Mouse (Mus musculus): ENCODE measurements around the gene 1700057G04Rik. TPM values are rescaled to one million over a fixed set of nuclear protein-coding genes. Genes with fewer than 3 reads are reported as not detected.
"Not testable (repeated sequence)": the region's sequence is repeated elsewhere in the genome, so short reads cannot be mapped to it uniquely, and the experiment has no call there.

The 1700057G04Rik gene
- total RNA-seq, 4 experiments from 2014 or later = not detected

- DNase-seq (ENCODE audit: low spot score) = no peak
Observed at GRCm38 (mm10) chr9:92305075-92305474, 4.1 kb upstream of the 1700057G04Rik start.

GRCm38 (mm10) chr9:92305620-92306220 is 3.5 kb upstream of the 1700057G04Rik start:
- DNase-seq (ENCODE audit: low spot score) = no peak

- DNase-seq (ENCODE audit: low spot score) = no peak
Observed at GRCm38 (mm10) chr9:92316791-92317190, 7.6 kb downstream of the 1700057G04Rik start.

GRCm38 (mm10) chr9:92325936-92326335 is 16.8 kb downstream of the 1700057G04Rik start:
- DNase-seq (ENCODE audit: low spot score) = not testable (repeated sequence)

- DNase-seq (ENCODE audit: low spot score) = no peak
Observed at GRCm38 (mm10) chr9:92326813-92327212, 17.6 kb downstream of the 1700057G04Rik start.

- no peak for DNase-seq (ENCODE audit: low spot score)
Observed at GRCm38 (mm10) chr9:92331383-92331782, 22.2 kb downstream of the 1700057G04Rik start.

- DNase-seq (ENCODE audit: low spot score) = no peak
Observed at GRCm38 (mm10) chr9:92334845-92335244, 25.7 kb downstream of the 1700057G04Rik start.

GRCm38 (mm10) chr9:92335277-92335818 is 26.2 kb downstream of the 1700057G04Rik start:
- no peak for DNase-seq (ENCODE audit: low spot score)

- DNase-seq (ENCODE audit: low spot score) = no peak
Observed at GRCm38 (mm10) chr9:92337063-92337462, 27.9 kb downstream of the 1700057G04Rik start.

- peak; percentile 56 for DNase-seq (ENCODE audit: low spot score)
Observed at GRCm38 (mm10) chr9:92337661-92338060, 28.5 kb downstream of the 1700057G04Rik start.

- no peak for DNase-seq (ENCODE audit: low spot score)
Observed at GRCm38 (mm10) chr9:92338954-92339353, 29.8 kb downstream of the 1700057G04Rik start.

- DNase-seq (ENCODE audit: low spot score) = no peak
Observed at GRCm38 (mm10) chr9:92351924-92352323, 42.7 kb downstream of the 1700057G04Rik start.

GRCm38 (mm10) chr9:92353306-92353705 is 44.1 kb downstream of the 1700057G04Rik start:
- DNase-seq (ENCODE audit: low spot score) = no peak

GRCm38 (mm10) chr9:92360691-92361310 is 51.6 kb downstream of the 1700057G04Rik start:
- DNase-seq (ENCODE audit: low spot score) = no peak

GRCm38 (mm10) chr9:92363478-92363877 is 54.3 kb downstream of the 1700057G04Rik start:
- no peak for DNase-seq (ENCODE audit: low spot score)

- no peak for DNase-seq (ENCODE audit: low spot score)
Observed at GRCm38 (mm10) chr9:92368920-92369319, 59.7 kb downstream of the 1700057G04Rik start.

GRCm38 (mm10) chr9:92373896-92374295 is 64.7 kb downstream of the 1700057G04Rik start:
- no peak for DNase-seq (ENCODE audit: low spot score)

- peak; percentile 42 for DNase-seq (ENCODE audit: low spot score)
Observed at GRCm38 (mm10) chr9:92374705-92375199, 65.6 kb downstream of the 1700057G04Rik start.

- DNase-seq (ENCODE audit: low spot score) = no peak
Observed at GRCm38 (mm10) chr9:92375378-92375777, 66.2 kb downstream of the 1700057G04Rik start.

GRCm38 (mm10) chr9:92377967-92378366 is 68.8 kb downstream of the 1700057G04Rik start:
- DNase-seq (ENCODE audit: low spot score) = peak; percentile 34

- DNase-seq (ENCODE audit: low spot score) = no peak
Observed at GRCm38 (mm10) chr9:92379240-92379639, 70.1 kb downstream of the 1700057G04Rik start.

- DNase-seq (ENCODE audit: low spot score) = no peak
Observed at GRCm38 (mm10) chr9:92383415-92383814, 74.2 kb downstream of the 1700057G04Rik start.

GRCm38 (mm10) chr9:92384401-92384800 is 75.2 kb downstream of the 1700057G04Rik start:
- DNase-seq (ENCODE audit: low spot score) = no peak
